Mouse (Mus musculus) lung, adult 2 months (tissue): Measurements from ENCODE around the gene Prr19.

Experiments used
- CTCF ChIP-seq: fragments of 200-500 bp; IDR thresholded peaks from 2 replicates; pipeline ENCODE4 v1.5.1; 2011; ENCODE audit warnings: mild to moderate bottlenecking, low read length, control low read depth; ENCODE audit not compliant: insufficient read depth
- POLR2A ChIP-seq: fragments of 200-500 bp; IDR thresholded peaks from 2 replicates; pipeline ENCODE4 v1.6.1; 2011; ENCODE audit warnings: low read depth, mild to moderate bottlenecking, control low read depth, low read length, borderline replicate concordance; ENCODE audit errors: extremely low read depth

DNA sequence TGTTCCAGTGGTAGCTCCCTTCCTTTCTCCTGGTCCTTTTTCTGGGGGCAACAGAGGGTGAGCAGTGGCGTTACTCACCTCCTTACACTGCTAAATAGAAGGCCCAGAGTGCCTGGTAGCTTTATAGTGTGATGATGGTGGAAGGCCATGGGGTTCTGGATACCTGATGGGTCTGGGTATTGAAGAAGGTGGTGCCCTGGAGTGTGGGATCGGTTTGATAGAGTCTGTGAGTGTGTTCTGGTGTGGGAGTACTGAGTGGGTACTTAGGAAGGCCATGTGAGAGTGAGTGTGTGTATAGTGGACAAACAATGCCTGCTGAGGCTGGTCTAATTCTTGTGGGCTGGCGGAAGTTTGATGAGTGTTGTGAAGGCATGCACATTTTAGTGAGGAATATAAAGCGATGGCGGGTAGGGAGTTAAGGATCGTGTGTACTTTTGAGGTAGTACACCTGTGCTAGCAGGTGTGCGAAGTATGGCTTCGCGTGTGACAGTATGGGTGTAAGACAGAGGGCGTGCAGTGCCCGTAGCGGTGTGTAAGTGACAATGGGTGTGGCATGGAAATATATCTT lies 20.0 kb upstream of the Prr19 start:
- no peak for TF ChIP-seq CTCF
- no peak for TF ChIP-seq POLR2A
